Mouse (Mus musculus) hindbrain, postnatal 0 days (tissue): Measurements from ENCODE around the gene Lyrm9. TPM values are rescaled to one million over a fixed set of nuclear protein-coding genes. Genes with fewer than 3 reads are reported as not detected.
A peak's percentile ranks its signal among the peaks of the same experiment; 100 is the strongest.

Experiments
- ATAC-seq: fragments of 200-750 bp; cut with Nextera tagmentation; 2 replicates; pipeline ENCODE4 v1.8.0; 2017; ENCODE audit warnings: mild to moderate bottlenecking, moderate TSS enrichment, moderate library complexity
- DNase-seq: peaks from one replicate; pipeline ENCODE4 v3.0.0-alpha.2; 2015; ENCODE audit warnings: low spot score
- H3K27ac ChIP-seq: fragments of 300-500 bp; sonication (generic); 2 replicates; pipeline ENCODE4 v1.5.1; 2014; ENCODE audit warnings: mild to moderate bottlenecking
- H3K27me3 ChIP-seq: fragments of 300-500 bp; sonication (generic); 2 replicates; pipeline ENCODE4 v1.6.1; 2014; ENCODE audit warnings: low read length, mixed read lengths; ENCODE audit not compliant: insufficient read depth
- H3K36me3 ChIP-seq: fragments of 300-500 bp; sonication (generic); 2 replicates; pipeline ENCODE4 v1.6.1; 2014; ENCODE audit warnings: low read length, mixed read lengths; ENCODE audit not compliant: insufficient read depth
- H3K4me1 ChIP-seq: fragments of 300-500 bp; sonication (generic); 2 replicates; pipeline ENCODE4 v1.6.1; 2014; ENCODE audit warnings: antibody characterized with exemption, low read length, mixed read lengths; ENCODE audit not compliant: insufficient read depth
- H3K4me2 ChIP-seq: fragments of 300-500 bp; sonication (generic); 2 replicates; pipeline ENCODE4 v1.6.1; 2014; ENCODE audit warnings: low read depth, mild to moderate bottlenecking, low read length, moderate library complexity, mixed read lengths
- H3K4me3 ChIP-seq: fragments of 300-500 bp; sonication (generic); 2 replicates; pipeline ENCODE4 v1.5.1; 2014; ENCODE audit warnings: low read length
- H3K9ac ChIP-seq: fragments of 300-500 bp; sonication (generic); replicated peaks from 2 replicates; pipeline ENCODE4 v1.6.1; 2014; ENCODE audit warnings: mild to moderate bottlenecking, low read length, moderate library complexity, mixed read lengths
- H3K9me3 ChIP-seq: fragments of 300-500 bp; sonication (generic); 2 replicates; pipeline ENCODE4 v1.6.1; 2016; ENCODE audit warnings: low read length, mixed read lengths
- CTCF ChIP-seq: IDR thresholded peaks from 2 replicates; pipeline ENCODE4 v1.5.1; 2016; ENCODE audit warnings: antibody characterized with exemption, control low read depth, low read depth
- whole genome bisulfite sequencing: fragments of 180-500 bp; shearing (Covaris S2); extraction: QIAGEN DNeasy Blood & Tissue Kit; methylation state at CpG from one replicate; pipeline ENCODE4 v1.1.7; 2014; 5-methylcytosine and 5-hydroxymethylcytosine counted together
- polyA plus RNA-seq: library from polyadenylated mRNA; unstranded; fragments of >200 nt; fragmentation: Nextera tagmentation; extraction: Ambion mirVana; gene quantifications from 2 replicates; pipeline ENCODE4 v1.2.1, GENCODE M21; 2015
- total RNA-seq: library from RNA; depleted of rRNA; stranded (reverse); fragments of >200 nt; gene quantifications from 2 replicates; pipeline ENCODE4 v1.2.3, GENCODE M21; 2014

Lyrm9 gene
- total and polyA plus RNA-seq, 2 experiments from 2014 or later, result 44.2 to 51.6 TPM

DNA sequence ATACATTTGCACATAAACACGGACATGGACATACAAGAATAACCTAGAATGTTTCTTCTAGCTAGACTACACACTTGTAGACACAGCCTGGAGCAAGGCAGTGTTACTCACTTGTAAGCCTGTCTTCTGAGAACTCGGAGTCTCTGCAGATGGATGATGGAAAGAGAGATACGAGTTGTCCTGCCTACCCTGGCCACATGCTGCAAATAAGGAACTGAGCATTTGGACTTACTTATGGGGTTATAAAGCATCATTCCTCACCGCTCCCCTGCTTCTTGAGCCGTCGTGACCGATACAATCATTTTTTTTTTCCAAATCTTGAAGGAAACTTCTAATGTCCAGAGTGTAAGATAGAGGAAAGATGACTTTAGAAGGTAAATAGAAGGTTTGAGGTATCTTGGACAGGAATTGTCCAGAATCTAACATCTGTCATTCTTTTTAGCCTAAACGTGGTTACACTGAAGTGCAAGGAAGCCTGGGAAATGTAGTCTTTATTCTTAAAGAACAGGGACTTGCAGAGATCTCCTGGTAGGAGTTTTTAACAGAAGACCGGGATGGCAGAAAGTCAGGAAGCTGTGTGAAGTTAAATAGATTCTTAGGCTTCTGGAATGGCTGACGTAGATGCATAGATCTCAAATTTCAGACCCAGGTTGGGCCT is 30.2 kb upstream of the Lyrm9 start:
- Histone ChIP-seq H3K9ac (no peak overlapping the region), H3K4me2 (no peak overlapping the region), H3K36me3 (no peaks in the 10 kb centered on the region), H3K27me3 (no peaks in the 10 kb centered on the region), H3K4me1 (peaks cover 9% of the 10 kb centered on the region; the same call in 1 of the 2 replicates), H3K27ac (no peak overlapping the region), H3K9me3 (no peaks in the 10 kb centered on the region), H3K4me3 (no peak overlapping the region)
- ATAC-seq (no peak), DNase-seq (no peak)
- WGBS, result 83% methylated on average over 10 of the region's 10 CpGs
- TF ChIP-seq CTCF, result no peak

DNA sequence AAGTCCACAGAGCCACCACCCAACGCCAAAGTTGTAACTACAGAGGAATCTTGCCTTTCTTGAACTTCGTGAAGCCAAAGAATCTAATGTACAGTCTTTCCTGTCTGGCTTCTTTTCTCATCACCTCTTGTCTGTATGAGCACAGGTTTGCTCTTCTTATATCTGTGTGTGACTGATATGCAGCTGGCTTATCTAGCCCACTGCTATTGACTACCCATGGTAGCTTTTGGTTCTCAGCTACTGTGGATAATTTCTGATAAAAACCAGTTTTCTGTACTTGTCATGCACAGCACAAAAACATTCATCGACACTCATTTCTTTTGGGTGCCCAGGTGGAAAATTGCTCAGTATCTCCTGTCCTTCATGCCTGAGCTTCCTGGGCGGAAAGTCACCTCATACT is 25.3 kb upstream of the Lyrm9 start:
- no peak for TF ChIP-seq CTCF
- no peaks in the 10 kb centered on the region for H3K36me3 ChIP-seq
- no peak overlapping the region for H3K27ac ChIP-seq
- 96% methylated on average over 4 of the region's 4 CpGs for WGBS
- H3K9ac ChIP-seq, result no peak overlapping the region
- no peak overlapping the region for H3K4me2 ChIP-seq
- no peaks in the 10 kb centered on the region; the same call in 1 of the 2 replicates for H3K4me1 ChIP-seq
- ATAC-seq, result no peak
- no peak overlapping the region for H3K4me3 ChIP-seq
- DNase-seq, result no peak
- no peaks in the 10 kb centered on the region for H3K27me3 ChIP-seq
- H3K9me3 ChIP-seq, result no peaks in the 10 kb centered on the region

DNA sequence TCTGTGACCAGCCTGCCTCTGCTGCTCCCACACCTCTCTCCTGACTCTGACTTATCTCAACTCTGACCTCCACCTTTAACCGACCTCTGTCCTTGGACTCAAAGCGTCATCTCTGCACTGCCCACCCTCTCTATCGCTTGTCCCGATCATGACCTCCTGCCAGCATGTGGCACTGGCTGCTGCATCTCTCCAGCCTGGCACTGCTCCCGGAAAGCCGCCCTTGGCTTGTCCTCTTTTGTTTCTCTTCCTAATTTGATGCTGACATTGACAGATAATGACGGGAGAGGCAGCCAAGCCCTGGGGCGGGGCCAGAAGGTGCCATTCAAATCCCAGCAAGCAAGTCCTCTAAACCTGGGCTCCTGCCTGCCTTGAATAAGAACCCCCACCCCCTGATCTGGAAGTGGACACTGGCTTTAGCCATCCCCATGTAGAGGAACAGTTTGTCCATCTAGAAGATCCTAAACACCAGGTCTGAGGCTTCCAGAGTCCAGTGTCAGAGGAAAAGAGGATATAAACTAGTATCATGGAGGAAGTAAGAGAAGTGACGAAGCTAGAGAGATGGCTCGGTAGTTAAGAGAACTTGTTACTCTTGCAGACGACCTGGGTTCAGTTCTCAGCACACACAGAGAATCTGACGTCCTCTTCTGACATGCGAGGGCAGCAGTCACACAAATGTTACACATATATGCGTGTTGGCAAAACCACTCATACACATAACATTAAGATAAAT is 22.6 kb upstream of the Lyrm9 start:
- peak; percentile 82 for DNase-seq
- WGBS, result 40% methylated on average over 14 of the region's 14 CpGs
- Histone ChIP-seq H3K4me1 (peaks cover 3% of the 10 kb centered on the region; the same call in 1 of the 2 replicates), H3K4me2 (no peak overlapping the region), H3K27me3 (no peaks in the 10 kb centered on the region), H3K9me3 (no peaks in the 10 kb centered on the region), H3K9ac (no peak overlapping the region), H3K4me3 (no peak overlapping the region), H3K27ac (no peak overlapping the region), H3K36me3 (no peaks in the 10 kb centered on the region)
- peak; percentile 55 for ATAC-seq
- TF ChIP-seq CTCF, result no peak

DNA sequence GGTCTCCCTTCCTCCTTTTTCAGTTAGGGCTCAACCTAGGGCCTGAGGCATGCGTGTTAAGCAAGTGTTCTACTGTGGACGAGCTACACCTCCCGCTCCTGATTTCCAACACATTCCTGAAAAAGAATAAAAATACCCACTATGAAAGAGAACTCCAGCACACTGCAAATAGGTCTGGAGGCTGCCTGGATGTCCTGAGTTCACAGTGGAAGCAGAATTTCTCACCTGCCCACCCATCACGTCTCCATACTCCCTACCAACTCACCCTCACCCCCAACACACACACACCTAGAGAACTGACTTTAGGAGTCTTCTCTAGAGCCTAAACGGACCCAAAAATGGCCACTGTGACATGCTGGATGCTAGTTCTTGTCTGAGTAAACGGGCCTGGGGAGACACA is 21.8 kb upstream of the Lyrm9 start:
- no peak for ATAC-seq
- 88% methylated on average over 6 of the region's 6 CpGs for WGBS
- Histone ChIP-seq H3K9ac (no peak overlapping the region), H3K27ac (no peak overlapping the region), H3K27me3 (no peaks in the 10 kb centered on the region), H3K36me3 (no peaks in the 10 kb centered on the region), H3K9me3 (no peaks in the 10 kb centered on the region), H3K4me1 (peaks cover 3% of the 10 kb centered on the region; the same call in 1 of the 2 replicates), H3K4me3 (no peak overlapping the region), H3K4me2 (no peak overlapping the region)
- DNase-seq, result no peak
- no peak for TF ChIP-seq CTCF

DNA sequence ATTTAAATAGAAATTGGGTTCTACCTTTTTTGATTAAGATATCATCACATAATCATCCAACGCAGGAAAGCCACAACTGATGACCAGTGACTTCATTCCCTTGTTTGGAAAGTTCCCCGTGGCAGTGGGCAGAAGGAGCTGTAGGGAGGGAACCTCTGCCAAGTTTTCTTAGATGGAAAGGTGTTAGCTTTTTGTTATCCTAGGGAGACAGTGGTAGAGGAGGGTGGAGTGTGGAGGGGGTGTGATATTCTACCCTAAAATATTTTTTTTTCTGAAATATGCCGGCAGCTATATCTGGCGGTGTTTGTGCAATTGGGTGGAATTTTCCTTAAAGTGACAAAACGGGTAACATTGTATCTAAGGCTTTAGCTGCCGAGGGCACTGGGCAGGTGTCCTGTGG is 21.2 kb upstream of the Lyrm9 start:
- no peaks in the 10 kb centered on the region for H3K9me3 ChIP-seq
- no peak overlapping the region for H3K4me2 ChIP-seq
- H3K9ac ChIP-seq, result no peak overlapping the region
- no peak for DNase-seq
- H3K4me1 ChIP-seq, result peaks cover 3% of the 10 kb centered on the region; the same call in 1 of the 2 replicates
- ATAC-seq, result no peak
- H3K36me3 ChIP-seq, result no peaks in the 10 kb centered on the region
- H3K4me3 ChIP-seq, result no peak overlapping the region
- no peaks in the 10 kb centered on the region for H3K27me3 ChIP-seq
- WGBS, result 63% methylated on average over 6 of the region's 6 CpGs
- H3K27ac ChIP-seq, result no peak overlapping the region
- no peak for TF ChIP-seq CTCF

DNA sequence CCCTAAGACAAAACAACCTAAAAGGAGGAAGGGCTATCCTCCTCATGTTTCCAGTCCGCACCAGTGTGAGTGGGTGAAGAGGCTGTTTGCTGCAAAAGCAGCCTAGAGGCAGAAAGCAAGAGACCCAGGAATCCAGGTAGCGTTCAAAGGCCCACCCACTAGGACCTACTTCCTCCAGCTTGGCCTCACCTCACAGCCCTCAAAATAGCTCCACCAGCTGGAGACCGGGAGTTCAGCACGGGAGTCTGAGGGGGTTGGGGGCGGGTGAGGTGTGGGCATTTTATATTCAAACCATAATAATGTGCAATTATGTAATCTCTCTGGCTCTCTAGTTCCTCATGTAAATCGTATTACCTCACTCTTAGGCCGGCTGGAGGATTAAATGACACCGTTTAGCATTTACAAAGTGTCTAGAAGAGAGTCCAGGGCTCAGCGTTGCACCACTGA is 20.7 kb upstream of the Lyrm9 start:
- H3K9me3 ChIP-seq, result no peaks in the 10 kb centered on the region
- no peaks in the 10 kb centered on the region for H3K36me3 ChIP-seq
- no peaks in the 10 kb centered on the region for H3K27me3 ChIP-seq
- H3K4me2 ChIP-seq, result no peak overlapping the region
- peaks cover 3% of the 10 kb centered on the region; the same call in 1 of the 2 replicates for H3K4me1 ChIP-seq
- 50% methylated on average over 9 of the region's 9 CpGs for WGBS
- ATAC-seq (no peak), DNase-seq (no peak)
- no peak overlapping the region for H3K9ac ChIP-seq
- no peak overlapping the region for H3K4me3 ChIP-seq
- TF ChIP-seq CTCF, result peak; percentile 21; the same call in 1 of the 2 replicates
- H3K27ac ChIP-seq, result no peak overlapping the region
